Mouse (Mus musculus) central nervous system, embryonic 14 days (tissue): Measurements from ENCODE around the gene Gm3285. TPM values are rescaled to one million over a fixed set of nuclear protein-coding genes. Genes with fewer than 3 reads are reported as not detected.

Experiments
- polyA plus RNA-seq: library from polyadenylated mRNA; depleted of rRNA; stranded (reverse); fragments of >200 nt; gene quantifications from 2 replicates; pipeline ENCODE4 v1.2.3, GENCODE M21; 2012; rRNA removed

Gene Gm3285
- polyA plus RNA-seq, result not detected in 2 replicates

GRCm38 (mm10) chr10:77861675-77862074 lies at the start of gene Gm3285:
Gene Gm3285 (plus strand): TSS chr10:77861975.

GRCm38 (mm10) chr10:77814382-77814781 lies 47.4 kb upstream of the Gm3285 start, which contains the start of gene Gm2696:
Gene Gm2696 (plus strand): TSS chr10:77814682.

GRCm38 (mm10) chr10:77826951-77827350 lies 34.8 kb upstream of the Gm3285 start, which contains the start of gene Krtap10-4:
Gene Krtap10-4 (minus strand): TSS chr10:77827095.

GRCm38 (mm10) chr10:77835647-77836046 lies 26.1 kb upstream of the Gm3285 start, which contains the start of gene Krtap10-10:
Gene Krtap10-10 (plus strand): TSS chr10:77835947.

GRCm38 (mm10) chr10:77846503-77846902 lies 15.3 kb upstream of the Gm3285 start, which contains the start of gene Gm36176:
Gene Gm36176 (plus strand): TSS chr10:77846803.

GRCm38 (mm10) chr10:77852559-77852958 lies 9.2 kb upstream of the Gm3285 start, which contains the start of gene Gm10318:
Gene Gm10318 (plus strand): TSS chr10:77852859.

GRCm38 (mm10) chr10:77902211-77902893 lies 40.6 kb downstream of the Gm3285 start, which contains the start of gene Lrrc3:
Gene Lrrc3 (minus strand): TSS chr10:77902536.

Other genes with a start within 250 kb of the Gm3285 start
- gene Ube2g2, start 239.7 kb upstream of the Gm3285 start, polyA plus RNA-seq, result 63.3 and 68.8 TPM in 2 replicates
- 0.48 and 1.0 TPM in 2 replicates for gene Tspear, start 175.4 kb upstream of the Gm3285 start, polyA plus RNA-seq
- not detected in 2 replicates for gene Gm19402, start 171.2 kb upstream of the Gm3285 start, polyA plus RNA-seq
- not detected in 2 replicates for gene Gm9508, start 164.7 kb upstream of the Gm3285 start, polyA plus RNA-seq
- not detected in 2 replicates for gene Gm10272, start 155.3 kb upstream of the Gm3285 start, polyA plus RNA-seq
- gene Gm10024, start 150.5 kb upstream of the Gm3285 start, polyA plus RNA-seq, result not detected in 2 replicates
- gene Gm10142, start 146.2 kb upstream of the Gm3285 start, polyA plus RNA-seq, result not detected in 2 replicates
- gene Krtap12-1, start 141.4 kb upstream of the Gm3285 start, polyA plus RNA-seq, result not detected in 2 replicates
- not detected in 2 replicates for gene Gm10100, start 135.5 kb upstream of the Gm3285 start, polyA plus RNA-seq
- gene Gm18596, start 119.3 kb upstream of the Gm3285 start, polyA plus RNA-seq, result not detected in 2 replicates
- not detected in 2 replicates for gene Gm9736, start 110.6 kb upstream of the Gm3285 start, polyA plus RNA-seq
- not detected in 2 replicates for gene Gm3233, start 102.3 kb upstream of the Gm3285 start, polyA plus RNA-seq
- gene Gm3238, start 90.7 kb upstream of the Gm3285 start, polyA plus RNA-seq, result not detected in 2 replicates
- not detected in 2 replicates for gene Gm7138, start 85.0 kb upstream of the Gm3285 start, polyA plus RNA-seq
- not detected in 2 replicates for gene Gm3250, start 79.4 kb upstream of the Gm3285 start, polyA plus RNA-seq
- not detected in 2 replicates for gene Gm7137, start 73.8 kb upstream of the Gm3285 start, polyA plus RNA-seq
- not detected in 2 replicates for gene Gm9639, start 66.9 kb upstream of the Gm3285 start, polyA plus RNA-seq
- not detected in 2 replicates for gene Gm19668, start 62.8 kb upstream of the Gm3285 start, polyA plus RNA-seq
- not detected in 2 replicates for gene Gm9507, start 50.1 kb upstream of the Gm3285 start, polyA plus RNA-seq
- gene Gm2696, start 47.3 kb upstream of the Gm3285 start, polyA plus RNA-seq, result not detected in 2 replicates
- not detected in 2 replicates for gene Krtap10-4, start 34.9 kb upstream of the Gm3285 start, polyA plus RNA-seq
- gene Krtap10-10, start 26.0 kb upstream of the Gm3285 start, polyA plus RNA-seq, result not detected in 2 replicates
- gene Gm36176, start 15.2 kb upstream of the Gm3285 start, polyA plus RNA-seq, result not detected in 2 replicates
- not detected in 2 replicates for gene Gm10318, start 9.1 kb upstream of the Gm3285 start, polyA plus RNA-seq
- 7.8 and 8.8 TPM in 2 replicates for gene Lrrc3, start 40.6 kb downstream of the Gm3285 start, polyA plus RNA-seq
- 5.5 and 5.7 TPM in 2 replicates for gene Trpm2, start 108.6 kb downstream of the Gm3285 start, polyA plus RNA-seq
- gene 1810043G02Rik, start 116.5 kb downstream of the Gm3285 start, polyA plus RNA-seq, result 56.4 and 61.4 TPM in 2 replicates
- 127 and 130 TPM in 2 replicates for gene Pfkl, start 148.1 kb downstream of the Gm3285 start, polyA plus RNA-seq
- gene Dnmt3l, start 180.0 kb downstream of the Gm3285 start, polyA plus RNA-seq, result 0.10 TPM in 1 of 2 replicates, not detected in the other
- gene Aire, start 181.6 kb downstream of the Gm3285 start, polyA plus RNA-seq, result 0.57 and 0.96 TPM in 2 replicates
- 1.2 and 2.1 TPM in 2 replicates for gene Icosl, start 207.3 kb downstream of the Gm3285 start, polyA plus RNA-seq